Mouse (Mus musculus) forebrain, embryonic 16.5 days (tissue): ENCODE data around the gene Tiam1. TPM values are rescaled to one million over a fixed set of nuclear protein-coding genes. Genes with fewer than 3 reads are reported as not detected.

Experiments
- ATAC-seq: fragments of 200-750 bp; cut with Nextera tagmentation; 2 replicates; pipeline ENCODE4 v1.8.0; 2017; ENCODE audit warnings: mild to moderate bottlenecking, moderate library complexity
- H3K27ac ChIP-seq: fragments of 300-500 bp; sonication (generic); 2 replicates; pipeline ENCODE4 v1.5.1; 2014; ENCODE audit warnings: low read length, control low read depth
- H3K27me3 ChIP-seq: fragments of 300-500 bp; sonication (generic); replicated peaks from 2 replicates; pipeline ENCODE4 v1.6.1; 2014; ENCODE audit warnings: low read length; ENCODE audit not compliant: control insufficient read depth, insufficient read depth
- H3K36me3 ChIP-seq: fragments of 300-500 bp; sonication (generic); 2 replicates; pipeline ENCODE4 v1.6.1; 2014; ENCODE audit not compliant: control insufficient read depth, insufficient read depth
- H3K4me1 ChIP-seq: fragments of 300-500 bp; sonication (generic); replicated peaks from 2 replicates; pipeline ENCODE4 v1.6.1; 2014; ENCODE audit warnings: low read length; ENCODE audit not compliant: control insufficient read depth, insufficient read depth
- H3K4me2 ChIP-seq: fragments of 300-500 bp; sonication (generic); 2 replicates; pipeline ENCODE4 v1.6.1; 2014; ENCODE audit warnings: mild to moderate bottlenecking, low read length, control low read depth
- H3K4me3 ChIP-seq: fragments of 300-500 bp; sonication (generic); replicated peaks from 2 replicates; pipeline ENCODE4 v1.5.1; 2014; ENCODE audit warnings: mild to moderate bottlenecking, low read length, control low read depth
- H3K9ac ChIP-seq: fragments of 300-500 bp; sonication (generic); replicated peaks from 2 replicates; pipeline ENCODE4 v1.6.1; 2014; ENCODE audit warnings: low read depth, low read length, control low read depth
- H3K9me3 ChIP-seq: fragments of 300-500 bp; sonication (generic); 2 replicates; pipeline ENCODE4 v1.6.1; 2016; ENCODE audit warnings: low read length; ENCODE audit not compliant: control insufficient read depth
- WGBS: fragments of 180-500 bp; shearing (Covaris S2); extraction: QIAGEN DNeasy Blood & Tissue Kit; methylation state at CpG from one replicate; pipeline ENCODE4 v1.1.7; 2014; 5-methylcytosine and 5-hydroxymethylcytosine counted together
- polyA plus RNA-seq: library from polyadenylated mRNA; unstranded; fragments of >200 nt; fragmentation: Nextera tagmentation; extraction: Ambion mirVana; gene quantifications from 2 replicates; pipeline ENCODE4 v1.2.1, GENCODE M21; 2015

Tiam1 gene
- polyA plus RNA-seq, 1 experiment from 2014 or later, result 29.5 TPM

DNA sequence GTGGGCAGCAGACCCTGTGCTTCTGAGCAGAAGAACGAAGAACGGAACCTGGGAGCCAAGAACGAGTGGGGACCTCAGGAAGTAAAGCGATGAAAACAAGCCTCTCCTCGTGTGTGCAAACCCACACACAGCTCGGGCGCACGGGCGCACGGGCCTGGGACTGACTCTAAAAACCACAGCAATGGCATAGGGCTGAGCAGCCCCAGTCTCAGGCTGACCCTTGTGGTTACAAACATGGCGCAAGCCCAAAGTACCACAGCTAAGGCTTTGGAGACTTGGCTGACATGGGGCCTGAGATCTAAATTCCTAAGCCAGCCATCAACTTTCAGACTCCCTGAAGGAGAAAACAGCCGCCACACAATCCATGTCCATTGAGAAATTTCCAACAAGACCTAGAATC is 239.4 kb downstream of the Tiam1 start:
- Histone ChIP-seq H3K4me2 (no peak overlapping the region), H3K9me3 (no peaks in the 10 kb centered on the region), H3K4me3 (no peak overlapping the region), H3K36me3 (no peaks in the 10 kb centered on the region), H3K9ac (no peak overlapping the region), H3K4me1 (peaks cover 21% of the 10 kb centered on the region), H3K27ac (no peak overlapping the region), H3K27me3 (no peaks in the 10 kb centered on the region)
- no peak for ATAC-seq
- 95% methylated on average over 12 of the region's 12 CpGs for WGBS

DNA sequence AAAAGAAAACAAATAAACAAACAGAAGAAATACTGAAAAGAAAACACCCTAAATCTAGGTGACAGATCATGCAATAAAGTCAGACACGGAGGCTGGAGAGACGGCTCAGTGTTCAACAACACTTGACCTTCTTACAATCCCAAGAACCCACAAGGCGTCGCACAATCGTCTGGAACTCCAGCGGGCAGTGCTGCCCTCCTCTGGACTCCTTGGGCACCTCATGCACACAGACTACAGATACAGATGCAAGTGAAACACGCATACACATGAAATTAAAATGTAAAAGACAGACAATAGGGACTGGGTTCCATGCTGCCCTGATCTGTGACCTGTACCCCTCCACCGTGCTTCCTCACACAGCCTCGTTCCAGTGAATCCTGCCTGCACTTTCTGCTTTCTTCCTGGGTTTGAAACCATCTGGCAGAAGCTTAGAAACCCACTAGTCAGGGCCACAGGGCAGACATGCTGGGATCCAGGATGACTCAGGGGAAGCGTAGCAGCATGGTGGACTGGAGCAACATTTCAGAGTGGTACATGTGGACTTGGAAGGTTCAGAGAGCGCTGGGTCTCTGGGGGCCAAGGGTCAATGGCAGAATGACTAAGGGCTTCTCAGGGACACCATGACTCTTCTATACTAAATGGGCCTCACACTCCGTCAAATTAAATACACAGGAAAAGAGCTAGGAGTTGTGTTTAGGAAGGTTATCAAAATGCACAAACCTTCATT is 240.8 kb downstream of the Tiam1 start:
- Histone ChIP-seq H3K4me1 (peaks cover 17% of the 10 kb centered on the region), H3K4me2 (no peak overlapping the region), H3K27ac (no peak overlapping the region), H3K9me3 (no peaks in the 10 kb centered on the region), H3K9ac (no peak overlapping the region), H3K27me3 (no peaks in the 10 kb centered on the region), H3K36me3 (no peaks in the 10 kb centered on the region), H3K4me3 (no peak overlapping the region)
- no peak for ATAC-seq
- 93% methylated on average over 12 of the region's 12 CpGs for WGBS

DNA sequence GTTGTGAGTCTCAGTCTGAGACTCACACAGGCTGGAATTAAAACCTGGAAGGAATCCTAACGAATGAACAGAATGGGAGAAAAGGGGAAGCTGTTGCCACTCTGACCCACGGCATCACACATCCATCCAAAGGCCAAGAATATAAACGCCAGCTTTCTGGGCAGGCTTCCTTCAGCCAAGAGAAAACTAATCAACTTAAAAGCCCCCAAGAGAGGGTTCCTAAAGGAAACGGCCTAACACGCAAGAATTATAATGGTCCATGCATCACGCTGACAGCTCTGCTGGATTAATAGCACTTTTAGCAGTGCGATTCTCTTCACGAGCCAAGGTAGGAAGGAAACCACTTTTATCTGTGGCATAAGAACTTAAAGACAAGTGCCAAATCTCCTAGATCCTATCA is 242.9 kb downstream of the Tiam1 start:
- H3K27ac ChIP-seq, result no peak overlapping the region

DNA sequence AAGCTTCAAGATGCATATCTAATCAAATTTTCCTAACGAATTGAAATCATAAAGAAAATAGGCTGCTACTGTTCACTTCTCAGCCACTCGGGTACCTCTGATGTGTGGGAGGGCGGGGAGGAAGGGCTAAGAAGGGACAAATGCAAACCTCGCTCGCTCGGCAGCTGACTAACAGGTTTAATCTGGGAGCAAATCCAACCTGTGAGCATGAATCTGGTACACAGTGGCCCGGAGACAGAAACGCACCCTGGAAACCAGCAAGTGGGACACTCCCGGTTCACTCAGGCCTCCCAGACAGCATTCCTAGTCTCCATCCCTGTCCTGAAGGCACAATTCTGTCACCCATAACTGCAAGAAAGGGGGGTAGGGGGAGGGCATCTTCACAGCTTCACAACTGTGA is 244.4 kb downstream of the Tiam1 start:
- Histone ChIP-seq H3K4me2 (no peak overlapping the region), H3K27ac (no peak overlapping the region), H3K36me3 (no peaks in the 10 kb centered on the region), H3K27me3 (no peaks in the 10 kb centered on the region), H3K4me1 (peaks cover 18% of the 10 kb centered on the region), H3K4me3 (no peak overlapping the region), H3K9me3 (no peaks in the 10 kb centered on the region), H3K9ac (no peak overlapping the region)
- ATAC-seq, result no peak
- 46% methylated on average over 9 of the region's 9 CpGs for whole genome bisulfite sequencing

More for the DNA sequence above, 242.9 kb downstream of the Tiam1 start:
- H3K4me3 ChIP-seq, result no peak overlapping the region
- no peaks in the 10 kb centered on the region for H3K27me3 ChIP-seq
- H3K9ac ChIP-seq, result no peak overlapping the region
- peaks cover 18% of the 10 kb centered on the region for H3K4me1 ChIP-seq
- no peaks in the 10 kb centered on the region for H3K9me3 ChIP-seq
- no peak overlapping the region for H3K4me2 ChIP-seq
- ATAC-seq, result no peak
- WGBS, result 30% methylated on average over 8 of the region's 8 CpGs
- no peaks in the 10 kb centered on the region for H3K36me3 ChIP-seq

DNA sequence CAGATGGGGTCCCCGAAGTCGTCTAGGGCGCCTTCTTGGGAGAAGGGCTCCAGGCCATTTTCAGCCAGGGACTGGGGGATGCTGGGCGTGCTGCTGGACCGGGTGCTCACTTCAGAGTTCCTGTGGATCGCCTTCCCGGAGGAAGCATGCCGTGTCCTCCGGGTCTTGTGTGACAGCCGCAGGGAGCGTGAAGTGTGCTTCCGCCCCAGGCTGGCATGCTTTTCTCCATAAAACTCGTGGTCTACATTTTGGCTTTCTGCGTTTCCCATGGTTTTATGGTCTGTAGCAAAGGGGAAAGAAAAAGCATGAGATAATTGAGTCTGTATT is 245.3 kb downstream of the Tiam1 start:
- no peaks in the 10 kb centered on the region for H3K36me3 ChIP-seq
- peak overlapping the region; percentile 23 for H3K4me2 ChIP-seq
- peaks cover 18% of the 10 kb centered on the region for H3K4me1 ChIP-seq
- no peak for ATAC-seq
- peak overlapping the region; percentile 51 for H3K27ac ChIP-seq
- no peak overlapping the region for H3K4me3 ChIP-seq
- H3K9me3 ChIP-seq, result no peaks in the 10 kb centered on the region
- no peak overlapping the region for H3K9ac ChIP-seq
- WGBS, result 92% methylated on average over 14 of the region's 14 CpGs
- H3K27me3 ChIP-seq, result no peaks in the 10 kb centered on the region

DNA sequence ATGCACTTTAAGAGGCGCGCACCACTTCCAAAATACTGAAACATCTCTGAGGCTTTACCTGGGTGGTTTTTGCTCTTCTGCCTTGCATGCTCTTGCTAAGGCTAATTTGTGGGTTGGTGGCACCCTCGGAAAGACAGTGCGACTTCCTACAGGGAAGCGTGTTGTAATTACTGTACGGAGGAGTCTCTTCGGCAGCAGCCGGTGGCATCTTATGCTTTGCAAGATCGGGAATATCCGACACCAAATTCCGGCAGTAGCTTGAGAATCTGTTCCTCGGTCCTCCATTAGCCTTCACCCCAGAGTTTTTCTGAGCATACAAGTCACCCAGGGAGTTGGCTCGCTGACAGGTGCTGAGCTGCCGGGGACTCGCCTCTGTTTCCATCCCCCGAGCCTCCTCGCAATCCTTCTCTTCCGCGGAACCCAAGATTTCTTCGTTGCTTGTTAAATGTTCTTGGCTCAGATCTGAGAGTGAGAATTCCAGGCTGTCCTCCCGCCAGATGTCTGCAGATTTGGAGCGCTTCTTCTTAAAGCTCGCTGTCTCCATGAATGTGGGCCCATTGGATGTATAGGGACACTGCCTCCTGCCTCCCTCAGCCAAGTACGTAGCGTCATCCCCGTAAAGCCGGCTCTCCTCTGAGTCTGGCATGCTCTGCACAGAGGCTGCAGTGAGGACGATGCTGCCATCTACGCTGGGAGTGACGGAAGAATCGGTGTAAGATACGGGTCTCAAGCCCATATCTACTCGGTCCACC is 245.8 kb downstream of the Tiam1 start:
- Histone ChIP-seq H3K36me3 (no peaks in the 10 kb centered on the region), H3K9ac (no peak overlapping the region), H3K9me3 (no peaks in the 10 kb centered on the region), H3K27me3 (no peaks in the 10 kb centered on the region), H3K4me3 (no peak overlapping the region), H3K4me1 (peaks cover 18% of the 10 kb centered on the region), H3K27ac (peak overlapping the region; percentile 51), H3K4me2 (peak overlapping the region; percentile 23)
- 61% methylated on average over 33 of the region's 33 CpGs for WGBS
- peak; percentile 57 for ATAC-seq

DNA sequence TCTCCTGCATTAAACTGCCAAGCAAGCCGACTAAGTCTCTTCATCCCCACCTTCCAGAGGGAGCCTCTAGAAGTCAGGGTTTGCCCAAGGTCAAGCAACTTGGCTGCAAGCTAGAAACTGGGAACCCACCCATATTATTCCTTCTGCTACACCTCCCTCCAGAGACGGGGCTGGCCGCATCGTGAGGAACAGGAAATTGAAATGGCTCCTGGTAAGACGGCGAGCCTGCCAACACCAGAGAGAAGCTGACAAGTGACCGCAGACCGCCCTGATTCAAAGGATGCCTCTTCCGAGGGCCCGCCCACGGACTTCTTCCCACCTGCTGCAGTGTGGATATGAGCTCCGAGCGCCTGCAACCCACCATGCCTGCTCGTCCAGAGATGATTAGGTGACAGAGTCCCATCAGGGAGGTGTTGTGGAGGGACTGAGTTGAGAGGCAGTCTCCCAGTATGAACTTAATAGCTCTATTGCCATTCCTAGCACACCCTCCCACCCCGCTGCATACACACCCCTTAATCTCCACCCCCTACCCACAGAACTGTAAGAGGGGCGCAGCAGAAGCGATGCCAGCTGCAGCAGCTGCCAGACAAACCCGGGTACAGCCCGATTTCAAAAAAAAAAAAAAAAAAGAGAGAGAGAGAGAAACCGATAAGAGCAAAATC is 246.6 kb downstream of the Tiam1 start:
- Histone ChIP-seq H3K27ac (0 out of 2 replicates have a peak overlapping the region, but pooled peaks have one; percentile 37), H3K27me3 (no peaks in the 10 kb centered on the region), H3K36me3 (no peaks in the 10 kb centered on the region), H3K9me3 (no peaks in the 10 kb centered on the region), H3K9ac (no peak overlapping the region), H3K4me1 (peaks cover 18% of the 10 kb centered on the region), H3K4me3 (no peak overlapping the region), H3K4me2 (peak overlapping the region; percentile 23)
- ATAC-seq, result peak; percentile 77
- WGBS, result 69% methylated on average over 20 of the region's 20 CpGs

DNA sequence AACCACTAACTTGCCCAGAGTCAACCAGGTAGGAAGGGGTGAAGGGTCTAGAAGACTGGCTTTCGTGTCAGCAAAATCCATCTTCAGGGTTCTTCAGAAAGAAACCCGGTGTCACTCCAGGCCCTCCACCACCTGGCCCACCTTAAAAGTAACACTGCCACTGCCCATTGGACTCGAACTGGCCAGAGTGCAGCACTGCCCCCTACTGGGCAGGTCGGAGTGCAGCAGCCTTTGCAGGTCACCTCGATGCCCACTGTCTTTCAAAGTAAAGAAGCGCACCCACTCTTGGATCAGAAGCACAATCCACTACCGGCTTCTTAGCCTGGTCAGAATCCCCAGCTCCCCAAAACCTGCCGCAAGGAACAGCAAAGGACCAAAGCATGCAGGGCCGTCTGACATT is 247.2 kb downstream of the Tiam1 start:
- H3K4me2 ChIP-seq, result no peak overlapping the region
- no peaks in the 10 kb centered on the region for H3K36me3 ChIP-seq
- ATAC-seq, result no peak
- H3K4me3 ChIP-seq, result no peak overlapping the region
- H3K4me1 ChIP-seq, result peaks cover 18% of the 10 kb centered on the region
- no peaks in the 10 kb centered on the region for H3K9me3 ChIP-seq
- WGBS, result 77% methylated on average over 9 of the region's 9 CpGs
- no peak overlapping the region for H3K9ac ChIP-seq
- no peak overlapping the region for H3K27ac ChIP-seq
- no peaks in the 10 kb centered on the region for H3K27me3 ChIP-seq

DNA sequence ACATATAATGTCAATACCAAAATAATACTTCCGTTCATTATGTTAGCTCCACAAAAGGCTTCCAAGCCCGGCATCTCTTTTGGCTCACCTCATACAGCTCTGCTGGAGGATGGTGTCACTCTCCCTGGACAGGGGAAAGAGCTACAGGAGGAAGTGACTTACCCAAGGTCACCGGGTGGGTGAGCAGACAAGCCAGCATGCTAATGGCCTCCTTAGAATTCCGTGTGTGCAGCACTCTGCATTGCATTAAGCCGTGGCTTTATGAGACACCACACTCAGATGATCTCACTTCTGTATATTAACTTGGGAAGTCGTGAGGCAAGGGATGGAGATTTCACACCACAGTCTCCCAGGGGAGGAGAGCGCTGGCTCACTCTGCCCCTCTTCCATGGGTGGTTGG is 248.3 kb downstream of the Tiam1 start:
- H3K9me3 ChIP-seq, result no peaks in the 10 kb centered on the region
- H3K27me3 ChIP-seq, result no peaks in the 10 kb centered on the region
- WGBS, result 72% methylated on average over 7 of the region's 7 CpGs
- H3K9ac ChIP-seq, result no peak overlapping the region
- H3K27ac ChIP-seq, result no peak overlapping the region
- ATAC-seq, result no peak
- no peak overlapping the region for H3K4me3 ChIP-seq
- no peaks in the 10 kb centered on the region for H3K36me3 ChIP-seq
- no peak overlapping the region for H3K4me2 ChIP-seq
- H3K4me1 ChIP-seq, result peaks cover 28% of the 10 kb centered on the region
